Mouse (Mus musculus) hindlimb bud, embryonic 11.5 days (tissue): ENCODE data around the gene Jam2.

ENCODE experiments used
- DNase-seq: peaks from one replicate; pipeline ENCODE4 v3.0.0-alpha.2; 2012; ENCODE audit warnings: low read depth, low spot score; ENCODE audit errors: extremely low spot score

The Jam2 gene

DNA sequence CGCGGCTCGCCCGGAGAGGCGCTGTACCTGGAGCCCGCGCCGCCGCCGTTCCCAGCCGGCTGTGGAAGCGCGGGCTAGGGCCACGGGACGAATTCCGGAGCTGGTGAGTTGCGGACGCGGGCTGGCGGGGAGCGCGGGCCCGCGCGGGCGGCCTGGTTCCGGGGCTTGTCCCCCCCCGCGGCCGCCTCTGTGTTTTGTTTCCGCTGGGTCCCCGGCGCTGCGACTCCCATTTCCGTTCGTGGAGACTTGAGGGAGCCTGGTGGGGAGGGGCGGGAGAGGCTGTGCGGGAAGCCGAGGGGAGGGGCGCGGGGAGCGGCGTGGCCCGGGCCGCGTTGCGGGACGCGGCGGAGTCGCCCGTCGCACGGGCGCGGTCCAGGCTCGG is 61.5 kb downstream of the Jam2 start, which contains the start of gene Atp5j:
Gene Atp5j, minus strand, starts transcription at position 185 of the 382 bp plus-strand sequence.
- DNase-seq: no peak

DNA sequence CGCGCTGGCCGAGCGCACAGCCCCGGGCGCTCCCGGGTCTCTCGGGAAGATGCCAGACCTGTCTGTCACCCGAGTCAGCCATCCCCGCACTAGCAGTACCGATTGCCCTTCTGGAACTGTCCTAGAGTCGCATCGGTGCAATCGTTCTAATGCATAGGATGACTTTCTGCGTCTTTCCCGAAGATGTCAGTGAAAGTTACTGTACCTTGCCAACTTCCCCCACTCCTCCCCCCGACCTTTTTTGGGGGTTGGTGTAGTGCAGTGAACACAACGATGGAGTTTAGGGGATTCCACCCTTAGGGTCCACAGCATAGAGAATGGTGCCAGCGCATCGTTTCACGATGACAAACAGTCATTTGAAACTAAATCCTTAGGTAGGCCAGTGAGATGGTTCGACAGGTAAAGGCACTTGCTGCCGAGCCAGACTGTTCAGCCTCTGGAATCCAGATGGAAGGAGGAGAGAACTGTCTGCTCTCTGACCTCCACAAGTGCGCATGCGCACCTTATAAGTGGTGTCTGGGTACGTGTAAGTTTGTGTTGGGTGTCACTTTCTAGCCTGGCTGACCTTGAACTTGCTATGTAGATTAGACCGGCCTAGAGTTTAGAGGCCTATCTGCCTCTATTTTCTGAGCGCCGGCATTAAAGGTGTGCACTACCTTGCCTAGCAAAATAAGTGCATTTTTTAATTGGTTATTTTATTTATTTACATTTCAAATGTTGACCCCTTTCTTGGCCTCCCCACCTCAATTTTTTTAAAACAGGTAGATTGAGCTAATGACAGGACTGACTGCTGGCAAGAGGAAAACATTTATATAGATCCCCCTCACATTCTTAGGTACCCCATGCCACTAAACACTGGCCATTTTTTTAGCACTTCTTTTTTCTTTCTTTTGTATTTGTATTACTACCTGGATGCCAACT is 62.2 kb downstream of the Jam2 start:
- no peak for DNase-seq

GRCm38 (mm10) chr16:84838576-84838975 is 64.7 kb downstream of the Jam2 start:
- DNase-seq: no peak

DNA sequence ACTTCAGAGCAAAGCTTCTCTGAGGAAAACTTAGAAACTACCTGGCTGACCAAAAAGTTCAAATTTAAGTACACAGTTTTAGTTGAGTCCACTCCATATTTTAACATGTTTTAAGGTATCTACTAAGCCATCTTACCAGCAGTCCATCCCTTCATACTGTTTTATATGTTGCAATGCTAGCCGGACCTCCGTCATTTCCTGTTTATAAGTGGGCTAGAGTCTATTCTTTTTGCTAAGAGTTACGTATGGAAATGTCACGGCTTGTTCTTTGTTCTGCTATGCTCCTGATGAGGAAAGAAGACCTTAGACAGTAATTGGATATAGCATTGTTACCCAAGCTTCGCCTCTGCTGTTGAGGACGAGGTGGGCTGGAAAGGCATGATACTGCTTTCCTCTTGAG is 79.6 kb downstream of the Jam2 start:
- no peak for DNase-seq

DNA sequence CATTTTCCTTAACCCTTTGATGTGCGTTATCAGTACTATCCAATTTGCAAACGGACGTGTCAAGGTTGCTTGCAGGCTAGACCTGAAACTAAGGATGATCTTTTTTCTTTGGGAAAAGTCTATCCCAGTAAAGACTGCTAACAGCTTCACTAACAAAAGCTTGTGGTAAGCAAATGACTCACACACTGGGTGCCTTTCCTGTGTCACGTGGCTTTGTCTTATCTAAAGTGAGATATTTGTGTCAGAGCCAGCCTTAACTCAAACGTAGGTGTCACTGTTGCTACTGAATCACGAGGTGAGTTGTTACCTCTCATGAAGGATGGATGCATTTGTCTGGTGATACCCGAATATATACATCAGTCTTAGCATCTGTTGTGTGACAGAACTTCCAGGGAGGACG is 90.7 kb downstream of the Jam2 start:
- DNase-seq: no peak

DNA sequence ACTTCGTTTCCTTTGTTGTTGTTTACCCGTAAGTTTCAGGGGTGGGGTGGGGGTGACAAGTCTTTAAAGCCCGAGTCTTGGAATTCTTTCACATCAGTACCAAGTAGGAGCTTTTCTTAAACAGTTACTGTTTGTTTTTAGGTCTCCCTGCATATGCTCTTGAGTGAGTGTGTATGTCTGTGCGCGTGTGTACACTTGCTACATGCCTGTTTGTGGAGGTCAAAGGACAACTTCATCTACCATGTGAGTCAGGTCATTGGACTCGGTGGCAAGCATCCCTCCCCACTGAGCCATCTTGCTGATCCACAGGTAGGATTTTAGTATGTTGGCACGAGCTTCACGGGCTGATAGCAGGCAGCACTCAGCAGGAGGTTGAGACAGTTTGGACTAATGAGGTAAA is 99.9 kb downstream of the Jam2 start:
- no peak for DNase-seq

- no peak for DNase-seq
Observed at GRCm38 (mm10) chr16:84875012-84875717, 101.2 kb downstream of the Jam2 start.
